Mouse (Mus musculus) inflammation-experienced regulatory T-cells, adult 6 months (primary cell): ENCODE data around the gene Gm10260. TPM values are rescaled to one million over a fixed set of nuclear protein-coding genes. Genes with fewer than 3 reads are reported as not detected.

Source experiments
- ATAC-seq: one replicate; pipeline ENCODE4 v1.8.0; 2017
- polyA plus RNA-seq, 3 experiments: library from polyadenylated mRNA; unstranded; fragments of 100-300 nt; shearing (Covaris generic); gene quantifications; one replicate each; pipeline ENCODE4 v1.2.1; 2017

Gm10260 gene
- polyA plus RNA-seq, 3 experiments from 2014 or later: 9.1 to 26.6 (median 25.0) TPM

DNA sequence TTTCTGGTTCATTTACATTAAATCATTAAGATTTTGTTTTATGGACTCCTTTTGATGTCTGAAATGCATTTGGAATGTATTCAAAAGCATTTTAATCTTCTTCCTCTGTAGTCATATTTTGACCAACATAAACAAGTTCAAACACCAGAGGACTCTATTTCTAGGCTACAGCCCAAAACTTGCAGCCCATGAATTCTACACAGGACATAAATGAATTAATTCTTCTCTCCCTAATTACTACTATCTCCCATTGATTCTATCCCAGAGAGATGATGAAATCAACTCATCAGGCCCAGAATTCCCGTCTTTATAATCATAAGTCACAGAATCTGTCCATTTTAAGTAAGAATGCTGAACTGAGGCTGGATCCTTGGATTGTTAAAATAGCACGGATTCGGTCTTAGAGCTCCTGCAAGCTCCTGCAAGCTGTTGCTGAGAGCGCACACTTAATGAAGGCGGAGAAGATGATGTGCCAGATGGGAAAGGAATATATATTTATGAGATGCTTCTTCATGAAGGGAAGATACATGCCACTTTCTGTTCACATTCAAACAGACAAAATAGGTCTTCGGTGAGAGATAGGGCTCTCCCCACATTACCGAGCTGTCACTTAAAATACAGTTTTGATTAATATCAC lies 7.7 kb upstream of the Gm10260 start:
- ATAC-seq: no peak

DNA sequence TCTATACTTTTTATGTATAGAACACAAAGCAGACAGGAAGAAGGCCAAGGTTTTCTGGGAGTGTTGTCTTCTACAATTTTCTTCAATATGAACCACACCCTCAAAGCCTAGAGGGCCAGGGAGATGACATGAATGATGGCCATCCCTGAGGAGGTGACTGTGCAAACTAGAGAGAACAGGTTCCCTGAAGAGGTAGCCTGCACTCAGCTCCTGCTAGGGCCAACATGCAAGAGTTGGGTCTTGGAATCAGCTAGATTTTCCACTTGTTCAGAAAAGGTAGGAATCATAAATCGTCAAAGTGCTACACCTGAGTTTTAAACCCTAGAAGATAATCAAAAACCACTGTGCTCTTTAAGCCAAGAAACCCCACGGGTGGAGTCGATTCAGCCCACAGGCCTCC lies 6.2 kb upstream of the Gm10260 start:
- ATAC-seq: no peak

DNA sequence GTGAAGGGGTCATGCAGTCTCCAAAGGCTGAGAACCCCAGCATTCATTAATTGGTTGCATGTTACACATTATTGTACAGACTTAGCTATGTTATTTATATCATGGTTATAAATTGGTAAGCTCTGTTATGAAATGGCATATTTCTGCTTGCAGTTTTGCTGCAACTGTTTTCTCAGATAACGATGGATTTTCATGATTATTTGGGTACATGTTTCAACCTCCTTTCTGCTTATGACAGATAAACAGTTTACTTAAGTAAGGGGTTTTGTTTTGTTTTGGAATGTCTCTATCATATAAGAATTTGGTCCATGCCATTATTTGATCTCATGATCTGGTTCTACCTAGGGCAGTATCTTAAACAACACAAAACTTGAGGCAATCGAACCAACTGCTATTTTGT lies 5.5 kb upstream of the Gm10260 start:
- no peak for ATAC-seq

- no peak for ATAC-seq
Measured at GRCm38 (mm10) chr13:97764067-97764466, 3.6 kb upstream of the Gm10260 start.

- ATAC-seq: no peak
Measured at GRCm38 (mm10) chr13:97763436-97763835, 3.0 kb upstream of the Gm10260 start.

DNA sequence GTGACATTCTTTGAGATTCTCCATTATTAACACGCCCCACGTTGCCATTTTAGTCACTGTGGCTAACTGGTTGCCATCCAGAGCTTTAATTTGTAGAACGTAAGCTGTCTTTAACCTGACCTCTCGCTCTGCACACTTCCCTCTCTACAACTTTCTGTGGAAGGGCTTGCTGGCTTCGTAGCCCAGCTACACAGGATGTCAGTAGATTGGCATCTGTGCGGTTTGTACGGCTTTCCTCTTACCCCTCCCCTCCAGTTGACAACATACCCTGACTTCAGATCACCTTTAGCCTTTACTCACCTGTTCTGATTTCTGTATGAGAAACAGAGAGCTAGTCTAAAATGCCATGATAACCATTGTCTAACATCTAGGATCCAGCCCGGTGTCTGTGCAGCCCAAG lies 1.7 kb upstream of the Gm10260 start:
- no peak for ATAC-seq

GRCm38 (mm10) chr13:97757033-97757432 lies 3.4 kb downstream of the Gm10260 start:
- no peak for ATAC-seq

DNA sequence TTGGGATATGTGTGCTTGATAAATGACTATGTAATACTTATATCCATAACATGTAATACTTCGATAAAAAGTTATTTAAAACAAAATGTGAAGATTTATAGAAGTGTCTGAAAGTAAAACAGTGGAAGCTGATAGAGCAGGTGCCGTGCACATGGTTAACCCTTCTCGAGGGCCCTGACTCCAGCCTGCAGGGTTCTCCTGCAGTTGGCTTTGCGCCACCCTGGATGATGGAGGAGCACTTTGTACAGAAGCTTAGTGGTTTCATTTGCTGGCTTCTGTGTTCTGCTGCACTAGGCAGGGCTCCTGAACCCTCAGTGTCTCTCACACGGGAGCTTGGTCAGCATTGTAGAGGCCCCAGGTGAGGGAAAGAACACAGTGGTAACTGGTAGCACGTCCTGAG lies 4.3 kb downstream of the Gm10260 start:
- no peak for ATAC-seq

- ATAC-seq: no peak
Measured at GRCm38 (mm10) chr13:97750851-97751381, 9.5 kb downstream of the Gm10260 start.

GRCm38 (mm10) chr13:97747037-97747860 lies 13.2 kb downstream of the Gm10260 start:
- no peak for ATAC-seq

GRCm38 (mm10) chr13:97744669-97745068 lies 15.8 kb downstream of the Gm10260 start:
- no peak for ATAC-seq

- ATAC-seq: no peak
Measured at GRCm38 (mm10) chr13:97744036-97744435, 16.4 kb downstream of the Gm10260 start.

DNA sequence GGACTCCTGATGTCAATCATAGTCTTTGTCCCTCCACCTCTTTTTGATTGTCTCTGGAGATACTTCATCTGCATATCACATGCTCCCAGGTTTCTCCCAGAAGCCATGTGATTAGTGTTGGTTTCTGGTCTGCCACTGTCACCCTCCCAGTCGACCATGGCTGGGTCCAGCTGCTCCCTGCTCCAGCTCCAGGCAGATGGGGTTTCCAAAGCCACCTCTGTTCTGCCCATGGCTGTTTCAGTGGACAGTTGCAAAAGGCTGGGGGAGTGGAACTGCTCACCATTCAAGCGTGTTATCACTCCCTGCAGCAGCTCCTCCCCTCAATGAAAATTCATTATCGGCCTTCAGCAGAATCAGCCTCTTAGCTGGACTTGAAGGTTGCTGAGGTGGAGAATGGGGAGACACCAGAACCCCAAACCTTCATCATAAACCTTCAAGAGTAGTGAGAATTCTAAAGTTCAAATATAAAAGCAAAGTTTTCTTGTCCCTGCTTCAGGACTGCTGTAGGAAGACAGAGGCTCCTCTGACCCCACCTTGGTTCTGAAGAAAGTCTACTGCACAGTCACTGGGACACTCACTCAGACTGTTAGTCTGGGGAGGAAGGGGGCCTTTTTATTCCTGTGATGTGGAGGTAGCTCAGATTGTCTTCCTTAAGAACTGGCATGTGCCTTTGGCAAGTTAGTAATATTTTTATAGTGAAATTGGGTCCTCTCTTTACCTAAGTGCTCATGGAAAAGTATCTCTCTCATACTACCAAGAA lies 17.0 kb downstream of the Gm10260 start:
- ATAC-seq: no peak

GRCm38 (mm10) chr13:97735931-97736330 lies 24.5 kb downstream of the Gm10260 start:
- ATAC-seq: no peak

DNA sequence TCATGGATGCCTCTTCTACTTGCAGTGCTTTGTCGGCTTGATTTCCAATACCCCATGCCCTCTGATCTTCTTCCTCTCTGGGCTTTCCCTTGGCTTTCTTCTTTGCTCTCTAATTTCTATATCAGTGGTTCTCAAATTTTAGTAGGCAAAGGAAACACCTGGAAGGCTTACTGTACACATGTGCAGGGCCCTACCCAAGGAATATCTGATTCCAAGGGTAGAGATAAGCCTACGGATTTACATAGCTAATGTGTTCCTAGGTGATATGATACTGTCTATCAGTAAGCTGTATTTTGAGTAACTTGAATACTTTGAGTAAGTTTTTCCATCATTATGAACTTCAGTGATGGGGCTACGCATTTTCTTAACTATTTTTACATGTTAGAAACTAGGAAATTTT lies 25.7 kb downstream of the Gm10260 start:
- ATAC-seq: no peak

DNA sequence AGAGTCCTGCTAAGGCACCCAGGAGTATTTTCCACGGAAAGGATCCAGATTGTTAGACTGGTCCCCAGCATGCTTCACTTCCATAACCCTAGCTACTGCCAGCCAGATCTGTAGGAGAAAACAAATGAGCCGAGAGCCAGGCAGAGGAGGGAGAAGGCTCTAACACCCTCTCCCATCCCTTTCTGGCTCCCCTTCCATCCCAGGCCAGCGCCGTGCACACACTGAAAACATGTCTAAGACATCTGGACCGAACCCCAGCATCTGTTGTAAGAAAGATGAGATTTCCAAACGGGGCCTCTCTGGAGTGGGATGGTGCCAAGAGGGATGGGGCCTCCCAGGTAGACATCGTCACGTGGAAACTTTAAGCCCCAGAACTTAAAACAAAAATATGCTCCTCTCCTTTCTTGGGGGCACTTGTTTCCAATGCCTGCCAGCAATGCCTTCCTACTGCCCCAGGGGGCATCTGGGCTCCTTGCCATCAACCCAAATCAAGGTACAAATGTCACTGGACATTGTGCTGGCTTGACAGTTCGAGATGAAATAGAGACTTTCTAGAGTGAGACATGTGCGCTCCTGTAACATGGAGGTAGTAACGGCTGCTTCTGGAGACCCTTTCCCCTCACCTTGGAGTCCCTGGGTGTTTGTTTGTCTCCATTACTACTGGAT lies 35.1 kb downstream of the Gm10260 start:
- no peak for ATAC-seq

GRCm38 (mm10) chr13:97724551-97724950 lies 35.9 kb downstream of the Gm10260 start:
- no peak for ATAC-seq

DNA sequence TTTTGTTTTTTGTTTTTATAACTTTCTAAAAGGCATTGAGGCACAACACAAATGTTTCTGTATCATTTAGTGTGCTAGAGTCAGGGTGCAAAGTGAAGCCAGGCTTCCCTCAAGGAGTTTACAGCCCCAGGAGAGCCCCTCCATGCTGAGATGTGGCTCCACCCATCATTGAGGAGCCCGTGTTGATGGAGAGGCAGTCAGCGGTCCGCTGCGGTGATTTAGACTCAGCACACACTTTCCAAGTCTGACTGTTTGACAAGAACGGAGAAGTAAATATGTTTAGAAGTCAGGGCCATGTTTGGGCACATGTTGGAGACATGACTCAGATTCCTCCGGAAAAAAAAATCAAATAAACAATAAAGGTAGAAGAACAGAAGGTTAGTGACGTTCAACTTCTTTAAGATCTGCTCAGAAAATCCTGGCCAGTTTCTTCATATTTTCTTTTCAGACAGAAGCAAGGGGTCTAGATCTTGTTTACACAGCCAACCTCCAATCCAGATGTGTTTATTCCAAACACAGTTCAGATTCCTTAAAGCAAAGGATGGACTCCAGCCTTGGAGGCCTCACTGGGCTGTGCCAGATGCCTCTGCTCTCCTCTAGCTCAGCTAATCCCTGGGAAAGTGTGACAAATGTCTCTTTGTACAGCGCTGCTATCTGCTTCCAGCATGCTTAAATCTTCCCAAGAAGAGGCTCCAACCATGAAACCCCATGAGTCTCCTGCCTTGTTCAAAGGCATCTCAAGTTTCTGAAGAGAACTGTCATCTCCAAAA lies 47.7 kb downstream of the Gm10260 start:
- no peak for ATAC-seq

- ATAC-seq: no peak
Measured at GRCm38 (mm10) chr13:97711510-97711909, 48.9 kb downstream of the Gm10260 start.
